Mouse (Mus musculus) R1 (cell line): ENCODE measurements around the gene Macrod2.

Experiments used
- DNase-seq: peaks from one replicate; pipeline ENCODE4 v3.0.0-alpha.2; 2018; ENCODE audit warnings: low read depth, low spot score

Macrod2 gene

DNA sequence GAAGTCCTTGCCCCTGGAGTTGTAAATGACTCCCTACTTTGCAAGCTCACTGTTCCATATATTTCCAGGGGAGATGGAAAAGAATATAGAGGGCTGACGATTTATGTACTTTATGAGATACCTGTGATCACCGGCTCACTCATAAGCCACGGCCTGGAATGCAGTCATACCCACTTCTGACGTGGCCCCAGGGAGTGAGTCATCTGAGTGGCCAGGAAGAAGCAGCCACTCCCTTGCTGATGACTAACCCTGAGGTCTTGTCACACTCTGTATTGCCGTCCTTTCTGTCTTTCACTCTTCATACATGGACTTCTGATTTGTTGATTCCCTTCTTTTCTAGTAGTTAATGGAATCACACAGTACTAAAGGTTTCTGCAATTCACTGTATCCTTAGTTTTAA lies 395.3 kb downstream of the Macrod2 start:
- no peak for DNase-seq

- DNase-seq, result no peak
Observed at GRCm38 (mm10) chr2:140793886-140794608, 398.9 kb downstream of the Macrod2 start.

DNA sequence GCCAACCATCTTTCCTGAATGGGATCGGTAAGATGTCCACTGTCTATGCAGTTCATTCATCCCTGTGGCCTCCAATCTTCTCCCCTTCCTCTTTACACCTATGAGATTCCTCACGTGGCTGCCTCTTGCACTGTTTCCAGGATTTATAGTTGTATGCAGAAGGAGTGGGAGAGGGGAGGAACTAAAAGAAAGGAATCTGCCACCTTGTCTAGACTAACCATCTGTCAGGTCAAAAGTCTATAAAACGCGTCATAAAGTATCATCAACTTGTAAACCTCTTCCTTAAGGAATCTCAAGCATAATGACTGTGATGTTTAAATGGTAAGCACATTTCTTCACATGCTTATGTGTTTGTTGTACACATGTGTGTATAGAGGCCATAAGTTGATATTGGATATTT lies 416.6 kb downstream of the Macrod2 start:
- no peak for DNase-seq

DNA sequence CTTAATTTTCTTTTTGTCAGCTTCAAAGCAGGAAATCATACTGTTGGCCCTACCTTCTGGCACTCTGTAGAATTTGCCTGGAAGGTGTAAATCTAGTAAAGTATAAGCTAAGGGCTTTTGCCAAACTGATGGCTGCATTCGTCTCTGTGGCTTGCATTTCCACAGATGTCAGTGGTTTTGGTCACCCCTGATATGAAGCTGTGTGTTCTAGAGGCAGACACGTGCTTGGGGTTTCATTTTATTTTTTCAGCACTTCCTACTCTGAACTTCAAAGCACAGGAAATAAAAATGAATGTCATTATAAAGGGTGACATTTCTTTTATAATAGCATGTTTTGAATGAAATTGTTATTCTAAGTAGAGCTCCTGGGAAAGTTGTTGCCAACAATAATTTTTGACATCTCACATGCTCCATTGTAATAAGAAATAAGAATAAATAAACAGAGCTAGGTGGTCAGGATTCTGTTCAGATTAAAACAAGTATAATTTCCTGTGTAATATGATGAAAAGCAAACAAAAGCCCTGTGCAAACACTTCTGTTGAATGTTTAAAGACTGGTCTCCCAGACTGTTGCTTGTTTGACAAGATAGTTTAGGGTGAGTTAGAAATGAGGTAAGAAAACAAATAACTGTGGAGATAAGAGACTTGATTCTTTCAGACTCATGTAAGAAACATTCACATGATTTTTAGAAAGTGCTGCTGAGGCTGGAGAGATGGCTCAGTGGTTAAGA lies 424.4 kb downstream of the Macrod2 start:
- DNase-seq, result no peak

DNA sequence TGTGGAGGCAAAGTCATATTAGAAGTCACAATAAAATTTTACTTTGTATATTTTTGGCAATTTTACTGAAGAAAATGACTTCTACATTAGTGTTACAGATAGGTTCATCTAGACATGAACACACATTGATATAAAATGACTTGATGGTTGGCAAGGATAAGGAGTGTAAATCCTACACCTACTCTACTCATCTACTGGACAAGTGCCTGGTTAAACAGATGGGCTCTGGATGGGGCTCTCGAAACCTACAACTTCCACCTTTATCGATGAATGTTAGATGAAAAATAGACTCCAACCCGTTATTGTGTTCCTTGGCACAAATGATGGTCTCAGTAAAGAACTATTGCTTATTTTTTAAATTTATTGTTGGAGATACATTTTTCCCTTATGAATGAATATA lies 427.3 kb downstream of the Macrod2 start:
- no peak for DNase-seq

GRCm38 (mm10) chr2:140826241-140826640 lies 431.1 kb downstream of the Macrod2 start:
- no peak for DNase-seq

DNA sequence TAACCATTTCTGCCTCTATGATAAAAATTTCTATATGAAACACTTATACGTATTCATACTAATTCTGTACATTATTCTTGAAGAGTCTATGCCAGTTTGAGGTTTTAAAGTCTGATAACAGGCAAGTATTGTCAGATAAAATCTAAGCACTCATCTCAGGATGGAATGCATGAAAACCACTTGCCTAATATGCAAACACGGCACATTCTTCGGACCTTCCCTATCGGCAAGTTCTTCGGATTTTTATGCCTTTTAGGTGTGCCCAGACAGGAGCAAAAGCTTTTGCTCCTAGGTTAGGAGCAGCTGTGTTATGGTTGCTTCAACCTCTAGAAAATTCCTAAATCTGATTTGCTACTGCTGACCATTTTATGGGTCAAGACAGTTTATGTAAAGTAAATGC lies 433.8 kb downstream of the Macrod2 start:
- DNase-seq, result no peak

GRCm38 (mm10) chr2:140830086-140830485 lies 435.0 kb downstream of the Macrod2 start:
- DNase-seq, result no peak

- no peak for DNase-seq
Observed at GRCm38 (mm10) chr2:140839371-140839770, 444.3 kb downstream of the Macrod2 start.

GRCm38 (mm10) chr2:140839880-140840279 lies 444.8 kb downstream of the Macrod2 start:
- DNase-seq, result no peak

DNA sequence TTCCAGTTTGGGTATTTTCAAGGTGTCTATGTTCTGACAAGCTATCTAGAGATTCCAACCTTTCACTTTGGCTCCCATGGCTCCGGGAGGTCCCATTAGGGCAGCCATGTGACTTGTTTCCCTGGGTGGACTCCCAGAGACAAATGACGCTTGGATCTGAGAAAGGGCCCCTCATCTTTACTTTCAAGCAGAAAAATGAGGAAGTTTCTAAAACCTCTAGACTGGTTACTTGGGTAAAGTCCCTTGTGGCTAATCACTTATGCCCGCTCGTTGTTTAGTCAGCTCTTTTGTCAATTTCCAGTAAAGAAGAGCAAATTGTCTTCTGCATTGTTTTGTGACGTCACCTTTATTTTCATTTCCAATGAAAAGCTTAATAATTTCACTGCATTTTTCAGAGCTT lies 448.9 kb downstream of the Macrod2 start:
- no peak for DNase-seq

DNA sequence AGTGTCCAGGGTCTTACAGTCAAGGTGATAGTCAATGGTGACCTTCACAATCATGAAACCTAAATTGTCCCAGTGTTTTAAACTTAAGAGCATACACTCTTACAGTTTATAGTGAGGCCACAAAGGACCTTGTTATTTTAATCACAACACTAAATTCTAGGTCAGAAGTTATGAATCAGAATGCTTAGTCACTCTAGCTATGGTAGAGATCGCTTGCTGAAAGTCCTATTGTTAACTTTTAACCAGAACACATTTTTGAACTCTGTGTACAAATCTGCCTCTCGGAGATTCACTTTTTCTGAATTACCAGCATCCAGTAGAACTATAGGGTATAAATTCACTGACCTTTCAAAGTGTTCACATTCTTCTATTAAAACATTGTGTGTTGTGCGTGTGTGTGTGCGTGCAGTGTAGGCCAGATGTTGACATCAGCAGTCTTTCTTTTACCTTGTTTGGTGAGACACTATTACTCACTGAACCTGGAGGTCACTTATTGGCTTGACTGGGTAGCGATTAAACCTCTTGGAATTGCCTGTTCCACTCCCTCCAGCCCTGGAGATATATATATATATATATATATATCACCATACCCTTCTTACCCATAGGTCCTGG lies 452.8 kb downstream of the Macrod2 start:
- no peak for DNase-seq

GRCm38 (mm10) chr2:140853538-140853937 lies 458.4 kb downstream of the Macrod2 start:
- DNase-seq, result no peak

GRCm38 (mm10) chr2:140861356-140861755 lies 466.2 kb downstream of the Macrod2 start:
- no peak for DNase-seq

- no peak for DNase-seq
Observed at GRCm38 (mm10) chr2:140862736-140863135, 467.6 kb downstream of the Macrod2 start.

DNA sequence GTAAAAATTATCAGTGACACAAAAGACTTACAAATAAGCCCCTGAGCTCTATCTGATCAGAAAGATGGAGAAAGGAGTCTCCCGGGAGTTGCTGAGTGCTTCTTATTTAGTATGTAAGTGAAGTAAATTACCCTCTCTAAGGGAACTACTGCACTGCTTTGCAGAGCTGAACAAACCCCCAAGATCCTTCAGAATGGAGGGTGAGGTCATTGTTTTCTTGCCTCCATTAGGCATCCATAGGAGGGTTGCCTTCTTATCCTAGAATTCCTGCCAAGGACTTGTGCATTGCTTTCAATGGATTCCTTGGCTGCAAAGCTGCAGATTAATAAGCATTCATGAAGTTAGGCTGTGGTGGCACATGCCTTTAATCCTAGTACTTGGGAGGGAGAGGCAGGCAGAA lies 470.5 kb downstream of the Macrod2 start:
- DNase-seq, result no peak

DNA sequence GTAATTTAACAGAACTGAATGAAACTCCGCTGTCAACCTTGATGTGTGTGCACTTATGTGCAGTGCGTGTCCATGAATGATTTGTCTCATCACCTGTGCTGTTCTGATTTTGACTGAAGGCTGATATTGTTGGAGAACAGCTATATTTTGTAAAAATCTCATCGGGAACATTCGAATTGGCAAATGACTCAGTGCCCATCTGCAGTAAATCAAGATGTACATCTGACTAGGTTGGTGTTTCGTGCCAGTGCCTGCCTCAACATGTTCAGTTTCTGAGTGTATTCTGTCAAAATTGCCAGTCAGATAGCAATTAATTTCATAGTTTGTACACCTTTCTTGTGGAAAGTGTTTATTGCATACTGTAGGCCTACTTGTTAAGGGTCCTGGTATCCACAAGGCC lies 472.0 kb downstream of the Macrod2 start:
- DNase-seq, result no peak

- DNase-seq, result no peak
Observed at GRCm38 (mm10) chr2:140885176-140885575, 490.1 kb downstream of the Macrod2 start.

GRCm38 (mm10) chr2:140890683-140891082 lies 495.6 kb downstream of the Macrod2 start:
- DNase-seq, result no peak

DNA sequence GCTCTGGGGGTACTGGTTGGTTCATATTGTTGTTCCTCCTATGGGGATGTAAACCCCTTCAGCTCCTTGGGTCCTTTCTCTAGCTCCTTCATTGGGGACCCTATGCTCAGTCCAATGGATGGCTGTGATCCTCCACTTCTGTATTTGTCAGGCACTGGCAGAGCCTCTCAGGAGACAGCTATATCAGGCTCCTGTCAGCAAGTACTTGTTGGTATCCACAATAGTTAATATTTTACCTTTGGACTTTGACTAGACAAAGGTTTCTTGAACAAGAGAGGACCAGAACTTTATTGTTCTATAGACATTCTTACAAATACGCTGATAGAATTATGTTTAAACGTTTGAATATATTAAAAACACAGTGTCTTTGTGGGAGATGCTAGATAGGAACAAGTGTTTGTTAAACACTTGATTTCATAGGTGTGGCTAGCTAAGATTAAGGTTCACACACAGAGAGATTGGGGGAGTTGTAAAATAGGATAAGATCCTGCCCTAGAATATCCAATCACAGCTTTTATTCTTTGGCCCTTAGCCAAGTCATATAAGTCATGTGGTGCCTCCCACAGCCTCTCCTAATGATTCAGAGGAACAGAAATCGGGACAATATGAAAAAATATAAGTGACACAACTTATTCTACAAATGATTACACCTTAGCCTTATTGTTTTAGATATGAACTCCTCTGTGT lies 501.4 kb downstream of the Macrod2 start:
- no peak for DNase-seq

DNA sequence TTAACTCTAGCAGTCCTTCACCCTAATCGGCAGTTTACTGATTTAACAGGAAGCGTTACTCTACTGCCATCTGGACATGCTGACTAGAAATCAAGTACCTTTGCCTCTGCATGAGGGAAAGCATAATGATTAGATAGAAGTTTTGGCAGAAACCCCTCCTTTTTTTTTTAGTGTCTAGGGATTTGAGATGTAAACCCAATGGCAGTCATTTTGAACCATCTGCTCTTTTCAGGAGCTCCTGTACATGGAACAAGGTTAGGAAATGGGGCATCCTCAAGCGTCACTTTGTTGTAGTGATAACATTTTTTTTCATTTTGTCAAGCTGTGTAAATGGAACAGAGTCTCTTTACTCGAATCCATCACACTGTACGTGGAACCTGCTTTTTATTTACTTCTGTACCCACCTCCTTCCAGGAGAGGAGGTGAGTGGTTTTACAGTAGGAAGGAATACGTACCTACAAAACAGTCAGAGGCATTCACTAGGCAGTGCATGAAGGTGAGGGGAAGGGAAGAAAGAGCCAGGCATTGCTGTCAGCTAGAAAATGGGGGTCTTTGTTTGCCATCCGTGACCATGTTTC lies 503.4 kb downstream of the Macrod2 start:
- no peak for DNase-seq

DNA sequence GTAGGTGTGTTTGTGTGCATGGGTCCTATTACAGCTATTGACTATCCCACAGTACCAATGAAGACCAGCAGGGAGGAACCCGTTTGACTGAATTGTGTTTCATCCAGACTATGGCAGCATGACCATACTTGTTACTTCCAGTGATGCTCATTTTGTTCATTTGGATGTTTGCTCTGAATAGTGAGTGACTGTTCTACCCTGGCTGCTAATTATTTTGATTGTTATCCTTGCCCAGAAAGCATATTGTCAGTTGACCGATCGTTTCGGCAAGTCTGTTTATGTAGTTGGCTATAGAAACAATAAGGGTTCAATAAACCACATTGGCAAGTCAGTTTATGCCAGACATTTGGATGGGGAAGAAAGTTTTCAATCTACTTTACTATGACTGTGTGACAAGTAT lies 510.2 kb downstream of the Macrod2 start:
- no peak for DNase-seq
